Mouse (Mus musculus) inflammation-experienced regulatory T-cells (primary cell): ENCODE results near the gene Omd. TPM values are rescaled to one million over a fixed set of nuclear protein-coding genes. Genes with fewer than 3 reads are reported as not detected.

Experiments
- polyA plus RNA-seq, 2 experiments: library from polyadenylated mRNA; unstranded; fragments of 100-300 nt; shearing (Covaris generic); gene quantifications; one replicate each; pipeline ENCODE4 v1.2.1; 2017

The Omd gene
- polyA plus RNA-seq, result 1 to 10 TPM in 1 of 2 experiments, under 1 TPM in 1; 0.12 to 2.2 TPM

GRCm38 (mm10) chr13:49581541-49582530 lies at the start of gene Omd:
Gene Omd (plus strand): TSS chr13:49582462.

GRCm38 (mm10) chr13:49544279-49544678 lies 38.0 kb upstream of the Omd start, which contains the start of gene Aspn:
Gene Aspn (plus strand): TSS chr13:49544443.

GRCm38 (mm10) chr13:49607714-49608113 lies 25.5 kb downstream of the Omd start, which contains the start of gene Ogn:
Gene Ogn (plus strand): TSS chr13:49608046.

Other genes starting within 250 kb of the Omd start
- gene Bicd2, start 240.9 kb upstream of the Omd start, polyA plus RNA-seq, result 10 to 100 TPM; 20.8 to 36.2 TPM
- gene Ippk, start 161.2 kb upstream of the Omd start, polyA plus RNA-seq, result 10 to 100 TPM in 1 of 2 experiments, 1 to 10 TPM in 1; 8.9 to 11.4 TPM
- gene Tes3-ps, start 89.1 kb upstream of the Omd start, polyA plus RNA-seq, result 1 to 10 TPM; 3.2 to 6.7 TPM
- under 1 TPM in 1 of 2 experiments, not detected in 1; 0.13 TPM for gene Ecm2, start 77.7 kb upstream of the Omd start, polyA plus RNA-seq
- gene Aspn, start 38.0 kb upstream of the Omd start, polyA plus RNA-seq, result not detected
- gene Ogn, start 25.6 kb downstream of the Omd start, polyA plus RNA-seq, result under 1 TPM in 1 of 2 experiments, not detected in 1; 0.14 TPM
- 1 to 10 TPM; 1.1 to 1.3 TPM for gene Cenpp, start 70.3 kb downstream of the Omd start, polyA plus RNA-seq
- gene Nol8, start 70.6 kb downstream of the Omd start, polyA plus RNA-seq, result 10 to 100 TPM; 36.0 to 43.5 TPM
- 10 to 100 TPM; 39.6 to 64.8 TPM for gene Iars, start 99.6 kb downstream of the Omd start, polyA plus RNA-seq
- not detected for gene Gm30302, start 216.5 kb downstream of the Omd start, polyA plus RNA-seq